Mouse (Mus musculus) myocyte (in vitro differentiated cells): ENCODE data around the gene Gm15319.
"Not testable (repeated sequence)": the region's sequence is repeated elsewhere in the genome, so short reads cannot be mapped to it uniquely, and the experiment has no call there.

Experiments used
- POLR2A ChIP-seq: IDR thresholded peaks from one replicate; pipeline ENCODE4 v1.6.1; 2011; ENCODE audit warnings: low read depth, mild to moderate bottlenecking, control low read depth, moderate library complexity; ENCODE audit not compliant: insufficient read length
- TCF3 ChIP-seq: IDR thresholded peaks from one replicate; pipeline ENCODE4 v1.6.1; 2011; ENCODE audit warnings: low read depth, control low read depth; ENCODE audit not compliant: insufficient read length
- USF1 ChIP-seq: IDR thresholded peaks from one replicate; pipeline ENCODE4 v1.6.1; 2011; ENCODE audit warnings: low read depth, mild to moderate bottlenecking, control low read depth, moderate library complexity

DNA sequence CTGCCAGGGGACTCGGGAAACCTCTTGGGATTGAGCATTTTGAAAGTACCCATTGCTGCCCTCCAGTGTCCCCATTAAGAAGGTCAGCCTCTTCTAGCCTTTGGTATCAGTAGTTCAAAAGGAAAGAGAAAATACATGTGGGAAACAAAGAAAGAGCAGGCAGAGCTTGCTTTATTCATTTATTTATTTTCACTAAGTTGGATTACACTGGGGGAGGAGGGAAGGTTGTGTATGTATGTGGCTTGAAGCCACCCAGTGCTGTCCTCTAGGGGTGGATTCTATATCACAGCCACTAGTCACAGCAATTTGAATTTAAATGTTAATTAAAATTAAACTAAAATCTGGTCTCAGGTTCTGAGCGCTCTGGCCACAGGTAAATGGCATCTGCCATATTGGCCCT is 22.0 kb upstream of the Gm15319 start:
- not testable (repeated sequence) for TF ChIP-seq USF1, POLR2A, TCF3
